ENCODE assay signal across 18 mouse cellular contexts in the genomic region with DNA sequence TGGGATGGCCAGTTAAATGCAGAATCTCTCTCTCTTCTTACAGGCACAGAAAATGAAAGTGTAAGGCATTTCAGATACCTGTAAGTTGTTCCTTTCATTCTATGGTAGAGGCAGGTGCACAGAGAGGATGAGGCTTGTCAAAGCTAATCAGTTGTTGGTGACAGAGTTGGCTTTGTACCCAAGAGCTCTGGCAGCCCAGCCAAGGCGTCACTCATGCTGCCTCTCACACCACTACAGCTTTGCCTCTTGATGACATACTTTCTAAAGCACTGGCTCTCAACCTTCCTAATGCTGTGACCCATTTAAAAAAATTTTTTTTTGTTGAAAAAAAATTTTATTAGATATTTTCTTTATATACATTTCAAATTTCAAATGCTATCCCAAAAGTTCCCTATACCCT.
DNase-seq lines count a peak whose midpoint lies in the region; ATAC-seq and TF ChIP-seq lines count a peak whose summit lies in the region.
"Had no signal": no experiment of that assay in that cellular context is flagged by ENCODE, and none has a peak within 500 bp of the region (broad histone marks: within the 10 kb centered on the region; RNA-seq: fewer than 3 reads in every experiment).

No protein-coding gene starts in this region.

- no peak overlapping the region for H3K4me3 ChIP-seq in hindbrain, postnatal 0 days (ENCODE audit: low read length)
- no peak overlapping the region for H3K4me3 ChIP-seq in hindbrain, embryonic 16.5 days (ENCODE audit: low read length)
- H3K4me3 ChIP-seq: embryonic facial prominence, embryonic 10.5 days; embryonic facial prominence, embryonic 12.5 days; forebrain, embryonic 13.5 days; forebrain, embryonic 15.5 days had no signal

- no peaks in the 10 kb centered on the region for H3K27me3 ChIP-seq in hindbrain, postnatal 0 days (ENCODE audit: insufficient read depth, low read length)
- no peaks in the 10 kb centered on the region for H3K27me3 ChIP-seq in hindbrain, embryonic 16.5 days (replicated peaks; ENCODE audit: control insufficient read depth, insufficient read depth, low read length)
- H3K27me3 ChIP-seq: embryonic facial prominence, embryonic 12.5 days; forebrain, embryonic 13.5 days; forebrain, embryonic 15.5 days had no signal

- H3K9ac ChIP-seq in hindbrain, postnatal 0 days (replicated peaks; ENCODE audit: low read length) = no peak overlapping the region
- H3K9ac ChIP-seq in hindbrain, embryonic 16.5 days (ENCODE audit: low read depth, low read length) = no peak overlapping the region
- H3K9ac ChIP-seq: embryonic facial prominence, embryonic 12.5 days; forebrain, embryonic 13.5 days; forebrain, embryonic 15.5 days; forebrain, postnatal 0 days had no signal

- no peaks in the 10 kb centered on the region for H3K9me3 ChIP-seq in hindbrain, postnatal 0 days (ENCODE audit: low read length)
- H3K9me3 ChIP-seq in hindbrain, embryonic 16.5 days (ENCODE audit: control insufficient read depth, low read length) = no peaks in the 10 kb centered on the region; the same call in 1 of the 2 replicates
- H3K9me3 ChIP-seq: embryonic facial prominence, embryonic 10.5 days; forebrain, embryonic 15.5 days had no signal

- H3K27ac ChIP-seq in hindbrain, postnatal 0 days = no peak overlapping the region
- no peak overlapping the region for H3K27ac ChIP-seq in hindbrain, embryonic 16.5 days (ENCODE audit: low read depth, low read length)
- H3K27ac ChIP-seq: embryonic facial prominence, embryonic 10.5 days; embryonic facial prominence, embryonic 12.5 days; forebrain, embryonic 13.5 days; forebrain, embryonic 15.5 days had no signal

- TF ChIP-seq CTCF in hindbrain, postnatal 0 days (IDR thresholded peaks at IDR 0.05; ENCODE audit: low read depth) = no peak
- TF ChIP-seq CTCF in brain, embryonic 14.5 days (IDR thresholded peaks at IDR 0.05; ENCODE audit: borderline replicate concordance, extremely low read depth, insufficient read depth, insufficient read length) = no peak

- 56% methylated on average over 1 of the region's 1 CpGs for WGBS in hindbrain, postnatal 0 days
- WGBS in hindbrain, embryonic 16.5 days = 65% methylated on average over 1 of the region's 1 CpGs

- H3K36me3 ChIP-seq in hindbrain, postnatal 0 days (ENCODE audit: insufficient read depth, low read length) = no peaks in the 10 kb centered on the region
- no peaks in the 10 kb centered on the region for H3K36me3 ChIP-seq in hindbrain, embryonic 16.5 days (ENCODE audit: control insufficient read depth, insufficient read depth, low read length)
- H3K36me3 ChIP-seq: embryonic facial prominence, embryonic 10.5 days; embryonic facial prominence, embryonic 12.5 days; forebrain, embryonic 15.5 days had no signal

- no peak overlapping the region for H3K4me2 ChIP-seq in hindbrain, postnatal 0 days (ENCODE audit: low read depth, low read length)
- no peak overlapping the region for H3K4me2 ChIP-seq in hindbrain, embryonic 16.5 days (ENCODE audit: low read length)
- H3K4me2 ChIP-seq: embryonic facial prominence, embryonic 12.5 days; forebrain, embryonic 13.5 days; forebrain, embryonic 15.5 days had no signal

- H3K4me1 ChIP-seq in hindbrain, postnatal 0 days (ENCODE audit: insufficient read depth, low read length) = peaks cover 7% of the 10 kb centered on the region
- peaks cover 5% of the 10 kb centered on the region for H3K4me1 ChIP-seq in hindbrain, embryonic 16.5 days (ENCODE audit: control insufficient read depth, insufficient read depth, low read depth, low read length)

- peak; percentile 54 to 58 for DNase-seq in cerebellum, postnatal 14 days
- no peak for DNase-seq in cerebellum, adult 8-10 months
- peak; percentile 24 for DNase-seq in hindbrain, postnatal 0 days (ENCODE audit: low spot score)
- DNase-seq in brain, embryonic 14.5 days (ENCODE audit: low read depth) = peak; percentile 27
- DNase-seq in gastrocnemius, adult 8-10 months (ENCODE audit: low spot score in 2 of 2) = no peak
- DNase-seq: adrenal gland, adult 2 months; adrenal gland, postnatal 10 days; adrenal gland, postnatal 25 days; cerebellum, adult 11 months; cerebellum, adult 18-20 months; cerebellum, adult 9-10 months; cerebellum, postnatal 25 days; forebrain, postnatal 0 days had no signal

- peak; percentile 62; the same call in 1 of the 2 replicates for ATAC-seq in hindbrain, postnatal 0 days
- no peak for ATAC-seq in hindbrain, embryonic 16.5 days
- ATAC-seq: forebrain, embryonic 13.5 days; forebrain, embryonic 15.5 days; forebrain, postnatal 0 days had no signal

- TF ChIP-seq POLR2A in brain, embryonic 14.5 days (IDR thresholded peaks at IDR 0.05; ENCODE audit: borderline replicate concordance, extremely low read depth, insufficient read depth, insufficient read length, poor library complexity, severe bottlenecking) = no peak

Comparison
In these comparisons a context has a peak if more than half of its experiments do, and no peak if none do; other contexts are left out.
1. DNase-seq: peak in cerebellum, postnatal 14 days (2 of 2), hindbrain, postnatal 0 days (single experiment) and brain, embryonic 14.5 days (single experiment); none in cerebellum, adult 8-10 months (single experiment) and gastrocnemius, adult 8-10 months (0 of 2).